Mouse (Mus musculus): ENCODE measurements at regions not wholly inside any gene's neighbourhood (a gene's known extent, or its start where the extent isn't known, plus 50 kb on each side); places are given as distances from the start of the nearest gene placed in this dataset.

DNA sequence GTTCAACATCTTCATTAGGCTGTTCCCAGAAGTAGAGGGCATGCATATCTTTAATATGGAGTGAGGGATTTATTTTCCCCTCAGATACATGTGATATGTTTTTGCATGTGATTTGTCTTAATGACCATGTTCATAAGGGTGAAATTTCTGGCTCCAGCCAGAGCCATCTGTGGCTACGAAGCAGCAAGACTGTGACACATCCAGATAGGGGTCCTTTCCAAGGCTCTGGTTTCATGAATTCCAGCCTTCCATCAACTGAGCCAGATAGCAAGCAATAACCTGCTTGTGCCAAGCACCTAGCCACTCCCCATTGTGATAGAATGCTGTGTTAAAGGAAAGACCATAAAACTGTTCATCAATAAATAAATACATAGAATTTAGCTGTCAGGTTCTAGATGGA is 389.6 kb downstream of the 1700129C05Rik start:
- TF ChIP-seq CTCF (IDR thresholded peaks at IDR 0.05; ENCODE audit: low read depth) (no peak), EP300 (IDR thresholded peaks at IDR 0.05; ENCODE audit: low read depth) (no peak)

All from heart, postnatal 0 days (tissue).